Mouse (Mus musculus) T-helper 1 cell (primary cell): ENCODE data around the gene Wasf3.
"Not testable (repeated sequence)": the region's sequence is repeated elsewhere in the genome, so short reads cannot be mapped to it uniquely, and the experiment has no call there.

Experiments
- in situ Hi-C: fragments of 300-600 bp; cut with MboI, MseI; formaldehyde crosslinking; loops from one replicate; pipeline ENCODE4 v1.15.1; 2025; ENCODE audit warnings: high pct_unique_total_duplicates

Gene Wasf3

GRCm38 (mm10) chr5:146398386-146399115, 13.8 kb downstream of the Wasf3 start:
- in situ Hi-C loops, result no loop called here

GRCm38 (mm10) chr5:146401012-146401411, 16.2 kb downstream of the Wasf3 start:
- in situ Hi-C loops, result not testable (repeated sequence)

- in situ Hi-C loops, result no loop called here
Measured at GRCm38 (mm10) chr5:146402311-146402710, 17.5 kb downstream of the Wasf3 start.

GRCm38 (mm10) chr5:146403923-146404322, 19.1 kb downstream of the Wasf3 start:
- in situ Hi-C loops, result no loop called here

GRCm38 (mm10) chr5:146406133-146406532, 21.3 kb downstream of the Wasf3 start:
- in situ Hi-C loops, result no loop called here

GRCm38 (mm10) chr5:146407791-146408190, 23.0 kb downstream of the Wasf3 start:
- in situ Hi-C loops, result no loop called here

GRCm38 (mm10) chr5:146408604-146409003, 23.8 kb downstream of the Wasf3 start:
- in situ Hi-C loops, result no loop called here

GRCm38 (mm10) chr5:146410821-146411220, 26.0 kb downstream of the Wasf3 start:
- in situ Hi-C loops, result loop anchor here (5.0 kb wide), 1 partner anchor 229 kb away; no protein-coding TSS in a partner anchor

- in situ Hi-C loops, result loop anchor here (5.0 kb wide), 1 partner anchor 231 kb away; no protein-coding TSS in a partner anchor
Measured at GRCm38 (mm10) chr5:146412743-146413430, 28.1 kb downstream of the Wasf3 start.

GRCm38 (mm10) chr5:146414611-146415010, 29.8 kb downstream of the Wasf3 start:
- in situ Hi-C loops, result loop anchor here (5.0 kb wide), 1 partner anchor 232 kb away; no protein-coding TSS in a partner anchor

- in situ Hi-C loops, result no loop called here
Measured at GRCm38 (mm10) chr5:146415218-146415617, 30.4 kb downstream of the Wasf3 start.

- in situ Hi-C loops, result no loop called here
Measured at GRCm38 (mm10) chr5:146416331-146417110, 31.7 kb downstream of the Wasf3 start.

- in situ Hi-C loops, result no loop called here
Measured at GRCm38 (mm10) chr5:146418092-146418491, 33.3 kb downstream of the Wasf3 start.

GRCm38 (mm10) chr5:146420081-146420480, 35.3 kb downstream of the Wasf3 start:
- in situ Hi-C loops, result no loop called here

GRCm38 (mm10) chr5:146424711-146425326, 40.0 kb downstream of the Wasf3 start:
- in situ Hi-C loops, result no loop called here

- in situ Hi-C loops, result no loop called here
Measured at GRCm38 (mm10) chr5:146425656-146426055, 40.9 kb downstream of the Wasf3 start.

GRCm38 (mm10) chr5:146428109-146428508, 43.3 kb downstream of the Wasf3 start:
- in situ Hi-C loops, result no loop called here

- in situ Hi-C loops, result no loop called here
Measured at GRCm38 (mm10) chr5:146431821-146432220, 47.0 kb downstream of the Wasf3 start.

GRCm38 (mm10) chr5:146432476-146432875, 47.7 kb downstream of the Wasf3 start:
- in situ Hi-C loops, result no loop called here

GRCm38 (mm10) chr5:146435316-146435715, 50.5 kb downstream of the Wasf3 start:
- in situ Hi-C loops, result no loop called here

GRCm38 (mm10) chr5:146436796-146437195, 52.0 kb downstream of the Wasf3 start:
- in situ Hi-C loops, result no loop called here
